Mouse (Mus musculus) ovary, postnatal 36 days (tissue): ENCODE measurements around the gene Prune2.

Experiments
- DNase-seq: peaks from one replicate; pipeline ENCODE4 v3.0.0; 2022; ENCODE audit warnings: low spot score, mixed read lengths

The Prune2 gene

GRCm38 (mm10) chr19:16997915-16998314 lies 42.0 kb downstream of the Prune2 start:
- no peak for DNase-seq

- no peak for DNase-seq
Observed at GRCm38 (mm10) chr19:17006220-17006907, 50.4 kb downstream of the Prune2 start.

- DNase-seq: no peak
Observed at GRCm38 (mm10) chr19:17011261-17011995, 55.5 kb downstream of the Prune2 start.

- DNase-seq: no peak
Observed at GRCm38 (mm10) chr19:17013085-17013484, 57.2 kb downstream of the Prune2 start.

- DNase-seq: no peak
Observed at GRCm38 (mm10) chr19:17014337-17015124, 58.6 kb downstream of the Prune2 start.

GRCm38 (mm10) chr19:17024748-17025147 lies 68.8 kb downstream of the Prune2 start:
- no peak for DNase-seq

- DNase-seq: peak; percentile 48
Observed at GRCm38 (mm10) chr19:17030276-17030675, 74.4 kb downstream of the Prune2 start.

- no peak for DNase-seq
Observed at GRCm38 (mm10) chr19:17032314-17032713, 76.4 kb downstream of the Prune2 start.

- DNase-seq: no peak
Observed at GRCm38 (mm10) chr19:17046961-17047360, 91.0 kb downstream of the Prune2 start.

- DNase-seq: no peak
Observed at GRCm38 (mm10) chr19:17055892-17056291, 100.0 kb downstream of the Prune2 start.

GRCm38 (mm10) chr19:17060106-17060505 lies 104.2 kb downstream of the Prune2 start:
- no peak for DNase-seq

GRCm38 (mm10) chr19:17064421-17064820 lies 108.5 kb downstream of the Prune2 start:
- DNase-seq: no peak

GRCm38 (mm10) chr19:17069067-17069466 lies 113.1 kb downstream of the Prune2 start:
- no peak for DNase-seq

GRCm38 (mm10) chr19:17071205-17071604 lies 115.3 kb downstream of the Prune2 start:
- no peak for DNase-seq

- no peak for DNase-seq
Observed at GRCm38 (mm10) chr19:17072245-17072644, 116.3 kb downstream of the Prune2 start.

GRCm38 (mm10) chr19:17078643-17079316 lies 122.9 kb downstream of the Prune2 start:
- DNase-seq: no peak

GRCm38 (mm10) chr19:17081382-17081781 lies 125.5 kb downstream of the Prune2 start:
- DNase-seq: no peak

GRCm38 (mm10) chr19:17094067-17094466 lies 138.1 kb downstream of the Prune2 start:
- DNase-seq: no peak

- DNase-seq: no peak
Observed at GRCm38 (mm10) chr19:17096338-17096737, 140.4 kb downstream of the Prune2 start.

- no peak for DNase-seq
Observed at GRCm38 (mm10) chr19:17097210-17097609, 141.3 kb downstream of the Prune2 start.

- no peak for DNase-seq
Observed at GRCm38 (mm10) chr19:17108782-17109181, 152.9 kb downstream of the Prune2 start.
